Mouse (Mus musculus) ES-E14 (cell line): Measurements from ENCODE around the gene Spon1.

Experiments
- CHD2 ChIP-seq: IDR thresholded peaks from 2 replicates; pipeline ENCODE4 v1.6.1; 2014; ENCODE audit warnings: mild to moderate bottlenecking, low read depth, low read length, inconsistent platforms
- HCFC1 ChIP-seq: IDR thresholded peaks from 2 replicates; pipeline ENCODE4 v1.6.1; 2012; ENCODE audit warnings: low read length, inconsistent platforms, borderline replicate concordance; ENCODE audit not compliant: insufficient read depth
- MAFK ChIP-seq: IDR thresholded peaks from 2 replicates; pipeline ENCODE4 v1.6.1; 2014; ENCODE audit warnings: mild to moderate bottlenecking, low read depth, low read length, inconsistent platforms; ENCODE audit not compliant: insufficient read depth
- ZC3H11A ChIP-seq: IDR thresholded peaks from 2 replicates; pipeline ENCODE4 v1.6.1; 2012; ENCODE audit warnings: low read depth, mild to moderate bottlenecking, inconsistent platforms, low read length, borderline replicate concordance
- ZNF384 ChIP-seq: IDR thresholded peaks from 2 replicates; pipeline ENCODE4 v1.6.1; 2012; ENCODE audit warnings: low read depth, low read length, inconsistent platforms

DNA sequence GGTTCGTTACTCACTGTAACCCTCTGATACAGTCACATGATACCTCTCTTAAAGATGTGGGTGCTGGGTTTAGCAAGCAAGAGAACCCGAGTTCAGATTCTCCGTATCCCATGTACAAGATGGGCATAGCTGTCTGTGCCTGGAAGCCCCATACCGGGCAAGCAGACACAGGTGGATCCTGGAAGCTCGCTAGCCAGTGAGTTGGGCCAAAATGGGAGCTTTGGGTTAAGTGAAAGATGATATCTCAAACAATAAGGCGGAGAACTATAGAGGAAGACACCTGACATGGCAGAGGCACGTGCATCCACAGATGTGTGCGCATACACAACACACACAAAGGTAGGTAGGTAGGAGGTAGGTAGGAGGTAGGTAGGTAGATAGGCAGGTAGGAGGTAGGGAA, 261.1 kb downstream of the Spon1 start:
- TF ChIP-seq ZC3H11A (no peak), MAFK (no peak), CHD2 (no peak), HCFC1 (no peak), ZNF384 (no peak)
